Mouse (Mus musculus): ENCODE measurements around the gene Olfr412. TPM values are rescaled to one million over a fixed set of nuclear protein-coding genes. Genes with fewer than 3 reads are reported as not detected.

Gene Olfr412
- total RNA-seq, 2 experiments from 2014 or later, result not detected

- intact Hi-C loops (cut with DNase I), result no loop called here
- DNase-seq (ENCODE audit: extremely low spot score in 1 of 2, low spot score in 2 of 2), result peak; percentile 46 to 68
Observed at GRCm38 (mm10) chr11:74409757-74410174, 47.9 kb downstream of the Olfr412 start.

GRCm38 (mm10) chr11:74411943-74412342 lies 50.1 kb downstream of the Olfr412 start:
- intact Hi-C loops (cut with DNase I), result no loop called here
- DNase-seq (ENCODE audit: extremely low spot score in 1 of 2, low spot score in 2 of 2), result no peak

- intact Hi-C loops (cut with DNase I), result no loop called here
- DNase-seq (ENCODE audit: extremely low spot score in 1 of 2, low spot score in 2 of 2), result no peak
Observed at GRCm38 (mm10) chr11:74412462-74412861, 50.6 kb downstream of the Olfr412 start.

GRCm38 (mm10) chr11:74413449-74413972 lies 51.6 kb downstream of the Olfr412 start:
- intact Hi-C loops (cut with DNase I), result no loop called here
- DNase-seq (ENCODE audit: extremely low spot score in 1 of 2, low spot score in 2 of 2), result no peak

- intact Hi-C loops (cut with DNase I), result no loop called here
- DNase-seq (ENCODE audit: extremely low spot score in 1 of 2, low spot score in 2 of 2), result no peak
Observed at GRCm38 (mm10) chr11:74414112-74414511, 52.2 kb downstream of the Olfr412 start.

DNA sequence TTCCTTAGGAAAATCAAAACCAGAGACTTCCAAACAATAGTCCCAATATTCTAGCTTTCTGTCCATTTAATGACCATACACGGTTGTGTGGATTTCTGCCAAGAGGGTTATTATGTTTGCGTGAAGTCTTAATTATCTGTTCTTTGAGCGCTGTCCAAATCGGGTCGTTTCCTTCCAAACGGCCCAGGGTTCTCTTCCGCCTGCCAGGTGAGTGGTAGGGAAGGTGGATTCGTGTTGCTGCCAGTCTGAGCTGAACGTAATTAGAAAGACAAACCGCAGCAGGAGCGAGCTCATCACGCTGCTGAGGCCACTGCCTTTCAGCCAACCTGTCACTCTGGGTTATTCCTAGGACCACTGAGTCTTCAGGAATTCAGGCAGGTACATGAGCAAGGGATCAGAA lies 53.9 kb downstream of the Olfr412 start:
- DNase-seq (ENCODE audit: extremely low spot score in 1 of 2, low spot score in 2 of 2), result no peak
- intact Hi-C loops (cut with DNase I), result no loop called here

Other genes with a start within 250 kb of the Olfr412 start
- gene Olfr401, start 248.4 kb upstream of the Olfr412 start, total RNA-seq (2021), result not detected
- gene Olfr402, start 208.5 kb upstream of the Olfr412 start, total RNA-seq (2021), result not detected
- not detected for gene Olfr403, start 175.8 kb upstream of the Olfr412 start, total RNA-seq (2021)
- not detected for gene Olfr43, start 150.7 kb upstream of the Olfr412 start, total RNA-seq (2021)
- not detected for gene Olfr406, start 102.3 kb upstream of the Olfr412 start, total RNA-seq (2021)
- gene Olfr59, start 78.3 kb upstream of the Olfr412 start, total RNA-seq (2021), result not detected
- gene Olfr410, start 24.0 kb upstream of the Olfr412 start, total RNA-seq (2021), result not detected
- not detected for gene Olfr411, start 9.4 kb upstream of the Olfr412 start, total RNA-seq (2021)
- gene Rap1gap2, start 248.8 kb downstream of the Olfr412 start, total RNA-seq (2021), result 100 to 1,000 TPM; 135 to 139 TPM

Data from left cerebral cortex, postnatal 10 days (tissue).